Mouse (Mus musculus) sigmoid colon, adult 10 weeks (tissue): Measurements from ENCODE around the gene Auh. TPM values are rescaled to one million over a fixed set of nuclear protein-coding genes. Genes with fewer than 3 reads are reported as not detected.

Experiments used
- polyA plus RNA-seq: library from polyadenylated mRNA; stranded (reverse); fragments of 350-450 nt; fragmentation: Illumina TruSeq; extraction: RNeasy Lipid Tissue Mini Kit (QIAGEN cat#74804); gene quantifications from one replicate; pipeline ENCODE4 v1.2.3, GENCODE M21; 2014; ENCODE audit warnings: low read depth, low replicate concordance

Auh gene
- polyA plus RNA-seq = 18.3 TPM

DNA sequence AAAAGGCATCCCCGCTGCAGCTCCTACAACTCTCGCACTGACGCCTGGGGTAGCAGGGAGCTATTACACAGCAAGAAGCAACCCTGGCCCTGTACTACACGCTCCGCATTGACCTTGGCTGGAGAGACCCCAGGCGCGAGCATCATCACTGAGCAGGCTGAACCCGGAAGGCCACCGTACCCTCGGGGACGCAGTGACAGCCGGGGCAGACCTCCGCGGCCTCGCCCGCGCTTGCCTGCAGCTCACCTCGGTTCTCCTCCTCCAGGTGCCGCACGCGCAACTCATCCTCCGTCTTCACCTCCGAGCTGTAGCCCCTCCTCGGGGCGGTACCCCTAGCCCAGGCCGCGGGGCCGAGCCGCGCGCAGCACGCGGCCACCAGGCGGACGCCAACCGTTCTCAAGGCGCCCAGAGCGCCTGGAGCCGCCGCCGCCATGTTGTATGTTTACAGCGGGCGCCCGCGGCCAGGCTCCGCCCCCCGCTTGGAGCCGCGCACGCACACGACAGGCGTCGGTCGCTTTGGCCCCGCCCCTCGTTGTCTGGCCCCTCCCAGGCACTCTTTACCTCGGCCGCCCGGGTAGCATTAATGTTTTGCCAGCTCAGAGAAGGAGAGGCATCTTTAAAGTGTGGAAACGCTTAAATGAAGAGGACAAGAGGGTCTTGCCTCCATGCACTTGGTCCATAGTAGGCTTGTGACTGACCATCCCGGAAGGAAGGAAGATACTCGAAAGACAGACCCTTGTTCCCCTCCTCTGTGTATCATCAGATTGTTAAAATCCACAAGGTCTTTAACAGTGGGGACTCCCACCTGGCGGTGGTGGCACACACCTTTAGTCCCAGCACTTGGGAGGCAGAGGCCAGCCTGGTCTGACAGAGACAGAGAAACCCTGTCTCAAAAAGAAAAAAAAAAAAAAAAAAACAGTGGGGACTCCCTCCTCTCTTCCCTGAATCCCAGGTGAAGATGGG lies at the start of gene Auh:
Gene Auh (minus strand): TSS at position 473 of the 963 bp plus-strand sequence.

Other genes starting within 250 kb of the Auh start
- gene Nfil3, start 51.4 kb upstream of the Auh start, polyA plus RNA-seq = 1.7 TPM